Mouse (Mus musculus) ES-E14 (cell line): ENCODE results near the gene Ccdc14. TPM values are rescaled to one million over a fixed set of nuclear protein-coding genes. Genes with fewer than 3 reads are reported as not detected.

Experiments used
- DNase-seq: peaks from one replicate; pipeline ENCODE4 v3.0.0-alpha.2; 2013; ENCODE audit warnings: low read depth, low spot score
- H3K27ac ChIP-seq: 2 replicates; pipeline ENCODE4 v1.5.1; 2012; ENCODE audit warnings: low read depth, mild to moderate bottlenecking, low read length, moderate library complexity, mixed read lengths; ENCODE audit not compliant: poor library complexity, insufficient read depth, severe bottlenecking
- H3K36me3 ChIP-seq: 2 replicates; pipeline ENCODE4 v1.6.1; 2012; ENCODE audit warnings: mild to moderate bottlenecking, low read length, moderate library complexity, mixed read lengths; ENCODE audit not compliant: control insufficient read depth, poor library complexity, insufficient read depth, severe bottlenecking
- H3K4me1 ChIP-seq, 2 experiments: fragments of 150-350 bp in 1 of 2; sonication (generic) in 1 of 2; 2 replicates each; pipeline ENCODE4 v1.6.1; 2012; ENCODE audit warnings: low read length in 2 of 2, mild to moderate bottlenecking in 1 of 2, mixed read lengths in 1 of 2; ENCODE audit not compliant: control insufficient read depth in 2 of 2, insufficient read depth in 2 of 2, poor library complexity in 1 of 2
- H3K4me3 ChIP-seq, 2 experiments: fragments of 150-350 bp in 1 of 2; sonication (generic) in 1 of 2; 2 replicates each; pipeline ENCODE4 v1.5.1; 2012; ENCODE audit warnings: low read length in 2 of 2, low read depth in 1 of 2, mild to moderate bottlenecking in 1 of 2, mixed read lengths in 1 of 2; ENCODE audit not compliant: insufficient read depth in 1 of 2, poor library complexity in 1 of 2, severe bottlenecking in 1 of 2
- H3K9ac ChIP-seq: 2 replicates; pipeline ENCODE4 v1.6.1; 2012; ENCODE audit warnings: low read depth, mild to moderate bottlenecking, low read length, mixed read lengths; ENCODE audit not compliant: poor library complexity, insufficient read depth, severe bottlenecking
- H3K9me3 ChIP-seq: fragments of 150-350 bp; sonication (generic); 2 replicates; pipeline ENCODE4 v1.6.1; 2012; ENCODE audit warnings: low read depth, mild to moderate bottlenecking, low read length; ENCODE audit not compliant: control insufficient read depth, insufficient read depth
- CHD2 ChIP-seq: IDR thresholded peaks from 2 replicates; pipeline ENCODE4 v1.6.1; 2014; ENCODE audit warnings: mild to moderate bottlenecking, low read depth, low read length, inconsistent platforms
- HCFC1 ChIP-seq: IDR thresholded peaks from 2 replicates; pipeline ENCODE4 v1.6.1; 2012; ENCODE audit warnings: low read length, inconsistent platforms, borderline replicate concordance; ENCODE audit not compliant: insufficient read depth
- MAFK ChIP-seq: IDR thresholded peaks from 2 replicates; pipeline ENCODE4 v1.6.1; 2014; ENCODE audit warnings: mild to moderate bottlenecking, low read depth, low read length, inconsistent platforms; ENCODE audit not compliant: insufficient read depth
- ZC3H11A ChIP-seq: IDR thresholded peaks from 2 replicates; pipeline ENCODE4 v1.6.1; 2012; ENCODE audit warnings: low read depth, mild to moderate bottlenecking, inconsistent platforms, low read length, borderline replicate concordance
- ZNF384 ChIP-seq: IDR thresholded peaks from 2 replicates; pipeline ENCODE4 v1.6.1; 2012; ENCODE audit warnings: low read depth, low read length, inconsistent platforms
- in situ Hi-C, 2 experiments: fragments of 600-800 bp; cut with MboI; formaldehyde crosslinking; loops; one replicate each; pipeline ENCODE4 v1.15.1; 2025; ENCODE audit warnings: low sequenced_read_pairs in 2 of 2, inconsistent platforms in 1 of 2; ENCODE audit not compliant: unreplicated experiment in 2 of 2
- total RNA-seq: library from RNA; depleted of rRNA; stranded (reverse); fragments of 300-350 nt; gene quantifications from 2 replicates; pipeline ENCODE4 v1.2.3, GENCODE M21; 2012

Ccdc14 gene
- total RNA-seq, 1 experiment, result 13.8 TPM

GRCm38 (mm10) chr16:34657983-34658382, 32.4 kb upstream of the Ccdc14 start:
- no peaks in the 10 kb centered on the region for H3K36me3 ChIP-seq
- TF ChIP-seq CHD2, result no peak
- no peak for TF ChIP-seq HCFC1
- TF ChIP-seq ZNF384, result peak; percentile 60
- H3K27ac ChIP-seq, result no peak overlapping the region
- H3K4me3 ChIP-seq, result peak overlapping the region in 1 of 2 experiments; percentile 7; a peak in 1 of 4 replicates
- no peaks in the 10 kb centered on the region for H3K9me3 ChIP-seq
- H3K4me1 ChIP-seq, result peaks cover 3 to 5% of the 10 kb centered on the region in 2 experiments; a peak in 3 of 4 replicates
- in situ Hi-C loops, result no loop called here
- H3K9ac ChIP-seq, result no peak overlapping the region
- DNase-seq, result no peak

- no peak overlapping the region for H3K27ac ChIP-seq
- peaks cover 3 to 5% of the 10 kb centered on the region in 2 experiments; a peak in 3 of 4 replicates for H3K4me1 ChIP-seq
- H3K9ac ChIP-seq, result no peak overlapping the region
- no peaks in the 10 kb centered on the region for H3K36me3 ChIP-seq
- DNase-seq, result no peak
- no peak for TF ChIP-seq MAFK
- no peak for TF ChIP-seq ZC3H11A
- no peaks in the 10 kb centered on the region for H3K9me3 ChIP-seq
- in situ Hi-C loops, result no loop called here
- H3K4me3 ChIP-seq, result no peak overlapping the region
These were observed 32.0 kb upstream of the Ccdc14 start for GRCm38 (mm10) chr16:34658388-34658787.

GRCm38 (mm10) chr16:34664553-34664952, 25.9 kb upstream of the Ccdc14 start:
- H3K9me3 ChIP-seq, result no peaks in the 10 kb centered on the region
- no peak overlapping the region for H3K4me3 ChIP-seq
- TF ChIP-seq HCFC1 (no peak), CHD2 (no peak), ZC3H11A (no peak), ZNF384 (no peak), MAFK (no peak)
- no peak overlapping the region for H3K27ac ChIP-seq
- H3K4me1 ChIP-seq, result peaks cover 0 to 7% of the 10 kb centered on the region in 2 experiments; a peak in 2 of 4 replicates
- in situ Hi-C loops, result no loop called here
- no peaks in the 10 kb centered on the region for H3K36me3 ChIP-seq
- no peak for DNase-seq
- H3K9ac ChIP-seq, result no peak overlapping the region

GRCm38 (mm10) chr16:34667031-34667726, 23.2 kb upstream of the Ccdc14 start:
- peak overlapping the region; percentile 15; the same call in 1 of the 2 replicates for H3K9ac ChIP-seq
- TF ChIP-seq MAFK (no peak), HCFC1 (no peak), ZC3H11A (peak; percentile 64; the same call in 1 of the 2 replicates), ZNF384 (no peak), CHD2 (no peak)
- H3K4me1 ChIP-seq, result peaks cover 0 to 7% of the 10 kb centered on the region in 2 experiments; a peak in 2 of 4 replicates
- DNase-seq, result peak; percentile 74
- in situ Hi-C loops, result no loop called here
- H3K36me3 ChIP-seq, result no peaks in the 10 kb centered on the region
- H3K4me3 ChIP-seq, result 0 out of 4 replicates have a peak overlapping the region, but pooled peaks of 1 of the 2 experiments have one; percentile 1
- H3K9me3 ChIP-seq, result no peaks in the 10 kb centered on the region
- H3K27ac ChIP-seq, result no peak overlapping the region

- Histone ChIP-seq H3K27ac (no peak overlapping the region), H3K4me3 (no peak overlapping the region), H3K36me3 (no peaks in the 10 kb centered on the region), H3K9me3 (no peaks in the 10 kb centered on the region), H3K9ac (no peak overlapping the region), H3K4me1 (peaks cover 0 to 7% of the 10 kb centered on the region in 2 experiments; a peak in 2 of 4 replicates)
- in situ Hi-C loops, result no loop called here
- no peak for TF ChIP-seq CHD2
- no peak for TF ChIP-seq ZC3H11A
- TF ChIP-seq MAFK, result no peak
- no peak for TF ChIP-seq ZNF384
- no peak for TF ChIP-seq HCFC1
- no peak for DNase-seq
These were observed 22.1 kb upstream of the Ccdc14 start for GRCm38 (mm10) chr16:34668341-34668740.
